Mouse (Mus musculus) kidney, adult 2 months (tissue): ENCODE measurements around the gene Lrrc51.

ENCODE experiments used
- CTCF ChIP-seq: fragments of 200-500 bp; conservative IDR thresholded peaks from 2 replicates; pipeline ENCODE4 v1.5.1; 2011; ENCODE audit warnings: low read depth, mild to moderate bottlenecking, control low read depth, low read length, moderate library complexity, mixed read lengths; ENCODE audit not compliant: insufficient read depth, insufficient read length
- POLR2A ChIP-seq: fragments of 200-500 bp; IDR thresholded peaks from one replicate; pipeline ENCODE4 v1.6.1; 2011; ENCODE audit warnings: low read depth, low read length, control low read depth

- no peak for TF ChIP-seq CTCF
- TF ChIP-seq POLR2A: no peak
These were observed 45.2 kb downstream of the Lrrc51 start for GRCm38 (mm10) chr7:101888460-101888859.
